Mouse (Mus musculus) forebrain, embryonic 15.5 days (tissue): Measurements from ENCODE around the gene Cfap57. TPM values are rescaled to one million over a fixed set of nuclear protein-coding genes. Genes with fewer than 3 reads are reported as not detected.

Source experiments
- ATAC-seq: fragments of 200-750 bp; cut with Nextera tagmentation; replicated peaks from 2 replicates; pipeline ENCODE4 v1.8.0; 2017; ENCODE audit warnings: mild to moderate bottlenecking, moderate TSS enrichment, moderate library complexity
- H3K27ac ChIP-seq: fragments of 300-500 bp; sonication (generic); replicated peaks from 2 replicates; pipeline ENCODE4 v1.5.1; 2015; ENCODE audit warnings: mild to moderate bottlenecking, inconsistent platforms
- H3K27me3 ChIP-seq: fragments of 300-500 bp; sonication (generic); 2 replicates; pipeline ENCODE4 v1.6.1; 2015; ENCODE audit warnings: inconsistent platforms
- H3K36me3 ChIP-seq: fragments of 300-500 bp; sonication (generic); 2 replicates; pipeline ENCODE4 v1.6.1; 2015; ENCODE audit warnings: mild to moderate bottlenecking, inconsistent platforms
- H3K4me1 ChIP-seq: fragments of 300-500 bp; sonication (generic); 2 replicates; pipeline ENCODE4 v1.6.1; 2015; ENCODE audit warnings: inconsistent platforms
- H3K4me2 ChIP-seq: fragments of 300-500 bp; sonication (generic); replicated peaks from 2 replicates; pipeline ENCODE4 v1.6.1; 2015; ENCODE audit warnings: mild to moderate bottlenecking, inconsistent platforms
- H3K4me3 ChIP-seq: fragments of 300-500 bp; sonication (generic); 2 replicates; pipeline ENCODE4 v1.5.1; 2015; ENCODE audit warnings: mild to moderate bottlenecking, inconsistent platforms
- H3K9ac ChIP-seq: fragments of 300-500 bp; sonication (generic); replicated peaks from 2 replicates; pipeline ENCODE4 v1.6.1; 2015; ENCODE audit warnings: mild to moderate bottlenecking, inconsistent platforms
- H3K9me3 ChIP-seq: fragments of 300-500 bp; sonication (generic); 2 replicates; pipeline ENCODE4 v1.6.1; 2016; ENCODE audit warnings: inconsistent platforms
- WGBS: fragments of 180-500 bp; shearing (Covaris S2); methylation state at CpG from one replicate; pipeline ENCODE4 v1.1.7; 2015; ENCODE audit warnings: mixed read lengths; 5-methylcytosine and 5-hydroxymethylcytosine counted together
- polyA plus RNA-seq: library from polyadenylated mRNA; unstranded; fragments of >200 nt; fragmentation: Nextera tagmentation; extraction: Ambion mirVana; gene quantifications from 2 replicates; pipeline ENCODE4 v1.2.1, GENCODE M21; 2015

Gene Cfap57
- polyA plus RNA-seq, 1 experiment from 2014 or later = 0.52 TPM

DNA sequence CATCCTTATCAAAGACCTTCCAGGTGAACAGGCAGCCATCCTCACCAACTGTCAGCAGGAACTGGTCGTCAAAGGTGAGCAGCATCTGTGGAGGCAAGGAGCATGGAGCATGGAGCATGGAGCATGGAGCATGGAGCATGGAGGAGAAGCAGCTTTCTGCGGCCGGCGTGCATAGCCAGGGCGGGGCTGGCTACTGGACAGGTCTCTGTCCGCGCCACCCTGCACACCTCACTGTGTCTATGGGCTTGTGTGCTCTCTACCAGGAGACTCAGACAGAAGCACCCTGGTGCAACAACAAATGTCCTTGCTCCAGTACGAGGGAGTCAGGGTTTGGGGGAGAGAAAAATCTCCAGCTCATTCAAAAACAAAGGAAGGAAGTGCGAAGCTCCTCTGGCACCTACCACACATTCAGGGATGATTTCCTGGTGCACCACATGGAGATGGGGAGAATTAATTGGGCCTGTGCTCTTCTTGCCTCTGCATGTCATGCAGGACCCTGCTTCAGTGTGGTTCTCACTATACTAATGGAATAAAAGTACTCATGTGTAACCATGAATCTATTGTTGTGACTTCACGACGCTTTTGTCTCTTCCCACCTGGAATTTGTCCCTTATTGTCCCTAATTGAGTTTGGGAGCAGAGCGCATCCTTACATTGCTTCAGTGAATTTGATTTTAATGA, 31.4 kb downstream of the Cfap57 start:
- WGBS = 57% methylated on average over 12 of the region's 12 CpGs
- Histone ChIP-seq H3K4me1 (no peaks in the 10 kb centered on the region), H3K27me3 (no peaks in the 10 kb centered on the region), H3K9ac (no peak overlapping the region), H3K36me3 (no peaks in the 10 kb centered on the region), H3K9me3 (no peaks in the 10 kb centered on the region), H3K4me3 (no peak overlapping the region), H3K4me2 (no peak overlapping the region), H3K27ac (no peak overlapping the region)
- ATAC-seq = no peak

DNA sequence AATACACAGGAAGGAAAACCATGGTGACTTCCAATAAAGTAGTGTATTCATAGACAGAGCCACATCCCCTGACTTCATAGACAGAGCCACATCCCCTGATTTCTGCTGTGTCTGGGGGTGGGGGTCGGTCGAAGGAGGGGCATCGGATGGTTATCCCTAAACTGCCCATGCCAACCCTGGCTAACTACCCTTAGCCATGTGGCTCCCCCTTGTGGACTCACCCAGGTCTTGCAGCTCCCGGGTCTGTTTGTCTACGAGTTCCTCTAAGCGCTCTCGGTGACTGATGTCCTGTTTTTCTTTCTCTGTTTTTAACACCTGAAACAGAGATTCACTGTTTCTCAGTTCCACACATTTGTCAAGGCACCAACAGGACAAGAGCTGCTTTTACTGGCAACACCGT, 37.9 kb downstream of the Cfap57 start:
- Histone ChIP-seq H3K9ac (no peak overlapping the region), H3K36me3 (no peaks in the 10 kb centered on the region), H3K4me3 (no peak overlapping the region), H3K4me2 (no peak overlapping the region), H3K27me3 (no peaks in the 10 kb centered on the region), H3K27ac (no peak overlapping the region), H3K9me3 (no peaks in the 10 kb centered on the region), H3K4me1 (no peaks in the 10 kb centered on the region)
- no peak for ATAC-seq
- WGBS = 96% methylated on average over 8 of the region's 8 CpGs

DNA sequence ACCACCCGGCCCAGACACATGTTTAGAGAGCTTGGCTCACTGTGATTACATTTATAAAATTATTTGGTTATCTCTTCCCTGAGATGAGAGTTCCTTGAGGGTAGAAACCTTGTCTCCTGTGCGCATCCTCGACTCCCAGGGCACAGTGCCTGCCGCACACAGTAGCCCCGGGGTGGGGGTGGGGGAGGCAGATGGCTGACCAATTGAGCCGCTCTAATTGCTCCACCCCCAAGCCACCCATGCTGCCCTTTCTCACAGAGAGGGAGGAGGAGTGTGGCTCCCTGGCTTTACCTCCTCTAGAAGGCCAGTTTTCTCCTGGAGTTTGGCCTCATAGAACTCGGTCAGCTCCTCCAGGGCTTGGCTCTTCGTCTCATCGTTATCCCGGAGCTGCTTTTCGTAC, 39.1 kb downstream of the Cfap57 start:
- H3K4me2 ChIP-seq = no peak overlapping the region
- H3K9ac ChIP-seq = no peak overlapping the region
- H3K36me3 ChIP-seq = no peaks in the 10 kb centered on the region
- H3K27ac ChIP-seq = no peak overlapping the region
- no peaks in the 10 kb centered on the region for H3K27me3 ChIP-seq
- H3K4me1 ChIP-seq = no peaks in the 10 kb centered on the region
- H3K9me3 ChIP-seq = no peaks in the 10 kb centered on the region
- WGBS = 37% methylated on average over 11 of the region's 11 CpGs
- H3K4me3 ChIP-seq = no peak overlapping the region
- no peak for ATAC-seq

DNA sequence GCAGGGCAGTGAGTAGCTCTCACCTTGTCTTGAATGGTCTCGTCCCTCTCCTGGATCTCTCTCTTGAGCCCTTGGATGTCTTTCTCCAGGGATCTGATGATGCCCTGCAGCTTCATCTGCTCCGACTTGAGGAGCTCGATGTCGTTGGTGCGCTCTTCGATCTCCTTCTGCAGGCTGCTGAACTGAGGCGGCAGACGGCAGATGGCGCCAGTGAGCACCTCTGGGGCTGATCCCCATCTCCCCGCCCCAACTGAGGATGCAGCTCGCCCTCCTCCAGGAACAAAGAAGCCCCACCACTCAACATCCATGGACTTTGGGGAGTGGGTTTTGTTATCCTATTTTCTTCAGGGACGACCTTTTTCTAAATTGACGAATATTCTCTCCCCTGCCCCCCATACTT, 41.3 kb downstream of the Cfap57 start:
- ATAC-seq = no peak
- no peak overlapping the region for H3K9ac ChIP-seq
- no peak overlapping the region for H3K4me2 ChIP-seq
- H3K27me3 ChIP-seq = no peaks in the 10 kb centered on the region
- H3K36me3 ChIP-seq = no peaks in the 10 kb centered on the region
- H3K4me1 ChIP-seq = no peaks in the 10 kb centered on the region
- no peaks in the 10 kb centered on the region for H3K9me3 ChIP-seq
- no peak overlapping the region for H3K27ac ChIP-seq
- H3K4me3 ChIP-seq = no peak overlapping the region
- 49% methylated on average over 13 of the region's 13 CpGs for WGBS

DNA sequence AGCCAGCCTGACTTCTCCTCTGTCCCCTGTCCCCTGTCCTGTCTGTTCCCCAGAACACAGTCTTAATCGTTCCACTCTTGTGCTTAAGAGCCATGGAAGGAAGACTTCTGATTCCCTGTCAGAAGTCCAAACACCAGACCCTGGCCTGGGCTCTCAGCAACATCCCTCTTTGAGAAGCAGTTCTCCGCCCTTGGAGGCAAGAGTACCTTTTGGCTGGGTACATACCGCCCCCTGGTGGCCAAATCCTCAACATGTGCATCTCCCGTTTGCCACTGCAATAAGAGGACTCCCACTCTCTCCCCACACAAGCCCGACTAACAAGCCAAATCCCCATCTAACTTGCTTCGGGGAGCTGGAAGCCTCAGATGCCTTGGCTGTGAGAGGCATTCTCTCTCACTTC, 44.5 kb downstream of the Cfap57 start:
- Histone ChIP-seq H3K27me3 (no peaks in the 10 kb centered on the region), H3K4me2 (no peak overlapping the region), H3K9ac (no peak overlapping the region), H3K36me3 (no peaks in the 10 kb centered on the region), H3K4me3 (no peak overlapping the region), H3K9me3 (no peaks in the 10 kb centered on the region), H3K27ac (no peak overlapping the region), H3K4me1 (no peaks in the 10 kb centered on the region)
- 8% methylated on average over 6 of the region's 6 CpGs for WGBS
- peak; percentile 46 for ATAC-seq

DNA sequence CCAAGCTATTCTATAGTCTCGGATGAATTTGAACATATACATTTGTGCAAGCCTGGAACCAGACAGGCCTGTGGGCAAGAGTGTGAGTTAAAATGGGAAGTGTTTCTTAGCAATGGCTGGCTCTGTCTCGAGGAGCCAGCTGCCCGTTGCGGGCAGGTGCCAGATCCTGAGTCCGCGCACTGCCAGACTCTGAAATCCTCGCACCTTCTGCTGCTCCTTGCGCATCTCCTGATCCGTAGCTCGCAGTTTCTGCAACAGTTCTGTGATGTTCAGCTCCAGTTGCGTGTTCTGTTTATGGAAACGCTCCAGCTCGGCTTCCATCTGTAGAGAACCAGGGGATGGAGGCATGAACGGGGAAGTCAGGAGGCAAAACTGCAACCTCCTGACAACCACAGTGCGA, 49.1 kb downstream of the Cfap57 start:
- H3K4me2 ChIP-seq = no peak overlapping the region
- no peaks in the 10 kb centered on the region for H3K4me1 ChIP-seq
- H3K9ac ChIP-seq = no peak overlapping the region
- H3K9me3 ChIP-seq = no peaks in the 10 kb centered on the region
- no peaks in the 10 kb centered on the region for H3K36me3 ChIP-seq
- no peak for ATAC-seq
- 69% methylated on average over 15 of the region's 15 CpGs for WGBS
- H3K27ac ChIP-seq = no peak overlapping the region
- H3K27me3 ChIP-seq = no peaks in the 10 kb centered on the region; the same call in 1 of the 2 replicates
- H3K4me3 ChIP-seq = no peak overlapping the region

DNA sequence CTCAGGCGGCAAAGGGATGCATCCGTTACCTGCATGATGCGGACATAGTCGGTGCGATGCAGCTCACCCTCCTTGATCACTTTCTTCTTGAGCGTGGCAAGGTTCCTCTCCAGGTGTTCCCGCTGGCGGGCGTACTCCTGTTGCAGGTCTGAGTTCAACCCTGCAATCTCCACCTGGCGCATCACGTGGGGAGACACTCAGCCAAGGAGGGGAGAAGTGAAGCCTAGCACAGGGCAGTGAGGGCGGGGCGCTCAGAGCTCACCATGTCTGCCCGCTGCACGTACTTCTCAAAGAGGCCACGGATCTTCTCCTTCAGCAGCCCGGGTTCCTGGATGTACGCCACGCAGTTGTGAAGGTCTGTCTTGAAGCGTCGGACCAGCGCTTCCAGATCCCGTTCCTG, 51.3 kb downstream of the Cfap57 start:
- H3K4me2 ChIP-seq = no peak overlapping the region
- H3K4me3 ChIP-seq = no peak overlapping the region
- no peaks in the 10 kb centered on the region; the same call in 1 of the 2 replicates for H3K27me3 ChIP-seq
- H3K36me3 ChIP-seq = no peaks in the 10 kb centered on the region
- no peaks in the 10 kb centered on the region for H3K9me3 ChIP-seq
- H3K9ac ChIP-seq = no peak overlapping the region
- no peaks in the 10 kb centered on the region for H3K4me1 ChIP-seq
- H3K27ac ChIP-seq = no peak overlapping the region
- WGBS = 75% methylated on average over 23 of the region's 23 CpGs
- ATAC-seq = no peak

DNA sequence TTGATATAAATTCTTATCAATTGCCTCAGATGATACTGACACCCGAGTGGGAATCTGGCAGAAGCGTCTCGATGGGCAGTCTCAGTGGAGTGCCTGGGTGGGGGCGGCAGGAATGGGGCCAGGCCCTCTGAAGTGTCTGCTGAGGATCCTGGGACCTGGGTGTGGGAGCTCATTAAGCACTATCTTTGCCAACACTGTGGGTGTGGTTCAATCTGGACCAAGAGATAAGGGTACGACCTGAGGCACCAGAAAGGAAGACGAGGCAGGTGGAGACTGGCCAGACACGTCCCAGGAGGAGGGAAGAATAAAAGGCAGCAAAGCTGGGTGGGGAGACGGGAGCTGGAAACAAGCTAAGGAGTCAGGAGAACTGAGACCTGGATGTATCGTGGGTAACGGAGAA, 51.9 kb downstream of the Cfap57 start:
- no peak for ATAC-seq
- Histone ChIP-seq H3K4me2 (no peak overlapping the region), H3K9ac (no peak overlapping the region), H3K36me3 (no peaks in the 10 kb centered on the region), H3K4me3 (no peak overlapping the region), H3K4me1 (no peaks in the 10 kb centered on the region), H3K9me3 (no peaks in the 10 kb centered on the region), H3K27ac (no peak overlapping the region), H3K27me3 (no peaks in the 10 kb centered on the region; the same call in 1 of the 2 replicates)
- WGBS = 76% methylated on average over 10 of the region's 10 CpGs

DNA sequence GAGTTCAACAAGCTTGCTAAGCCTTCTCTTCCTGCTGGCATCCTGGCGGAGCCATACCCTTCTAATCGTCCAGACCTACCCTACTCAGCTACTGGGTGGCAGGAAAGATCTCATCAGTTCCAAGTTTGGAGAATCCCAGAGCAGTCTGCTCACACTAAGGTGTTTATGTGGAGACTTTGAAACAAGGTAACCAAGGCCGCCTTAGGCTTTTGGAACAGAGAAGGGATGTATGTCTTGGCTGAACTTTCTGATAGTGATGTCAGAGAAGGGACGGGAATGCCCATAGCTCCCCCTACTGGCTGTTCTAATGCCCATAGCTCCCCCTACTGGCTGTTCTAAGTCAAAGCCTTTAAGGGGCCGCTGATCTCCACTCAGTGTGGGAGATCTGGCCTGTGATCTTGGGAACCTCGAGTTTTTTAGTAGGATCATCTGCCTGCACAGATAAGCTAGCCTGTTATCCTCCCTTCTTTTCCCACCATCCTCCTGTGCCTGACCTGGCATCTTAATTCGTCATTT, 54.4 kb downstream of the Cfap57 start:
- WGBS = 31% methylated on average over 7 of the region's 7 CpGs
- Histone ChIP-seq H3K4me1 (no peaks in the 10 kb centered on the region), H3K4me2 (no peak overlapping the region), H3K27me3 (no peaks in the 10 kb centered on the region; the same call in 1 of the 2 replicates), H3K9ac (no peak overlapping the region), H3K4me3 (no peak overlapping the region), H3K9me3 (no peaks in the 10 kb centered on the region), H3K36me3 (no peaks in the 10 kb centered on the region), H3K27ac (no peak overlapping the region)
- no peak for ATAC-seq

DNA sequence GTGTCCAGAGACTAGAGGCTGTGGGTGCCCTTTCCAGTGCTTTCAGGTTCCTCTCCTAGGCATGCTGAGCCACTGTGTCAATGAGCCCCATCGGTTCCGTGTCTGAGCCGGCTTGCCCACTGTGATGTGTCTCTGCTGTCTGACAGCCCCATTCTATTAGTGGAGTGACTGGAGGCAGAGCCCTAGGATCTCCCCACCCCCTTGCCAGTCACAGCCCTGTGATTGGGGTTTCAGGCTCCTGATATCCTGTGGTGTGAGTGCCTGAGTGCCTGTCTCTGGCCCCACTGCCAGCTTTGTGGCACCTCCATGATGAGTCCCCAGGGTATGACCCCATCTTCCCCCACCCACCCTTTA, 55.7 kb downstream of the Cfap57 start:
- Histone ChIP-seq H3K9me3 (no peaks in the 10 kb centered on the region), H3K27me3 (no peaks in the 10 kb centered on the region; the same call in 1 of the 2 replicates), H3K4me1 (no peaks in the 10 kb centered on the region), H3K4me3 (no peak overlapping the region), H3K9ac (no peak overlapping the region), H3K4me2 (no peak overlapping the region), H3K36me3 (no peaks in the 10 kb centered on the region), H3K27ac (no peak overlapping the region)
- 0 out of 2 replicates have a peak, but pooled peaks have one; percentile 13 for ATAC-seq
- 13% methylated on average over 3 of the region's 3 CpGs for WGBS

DNA sequence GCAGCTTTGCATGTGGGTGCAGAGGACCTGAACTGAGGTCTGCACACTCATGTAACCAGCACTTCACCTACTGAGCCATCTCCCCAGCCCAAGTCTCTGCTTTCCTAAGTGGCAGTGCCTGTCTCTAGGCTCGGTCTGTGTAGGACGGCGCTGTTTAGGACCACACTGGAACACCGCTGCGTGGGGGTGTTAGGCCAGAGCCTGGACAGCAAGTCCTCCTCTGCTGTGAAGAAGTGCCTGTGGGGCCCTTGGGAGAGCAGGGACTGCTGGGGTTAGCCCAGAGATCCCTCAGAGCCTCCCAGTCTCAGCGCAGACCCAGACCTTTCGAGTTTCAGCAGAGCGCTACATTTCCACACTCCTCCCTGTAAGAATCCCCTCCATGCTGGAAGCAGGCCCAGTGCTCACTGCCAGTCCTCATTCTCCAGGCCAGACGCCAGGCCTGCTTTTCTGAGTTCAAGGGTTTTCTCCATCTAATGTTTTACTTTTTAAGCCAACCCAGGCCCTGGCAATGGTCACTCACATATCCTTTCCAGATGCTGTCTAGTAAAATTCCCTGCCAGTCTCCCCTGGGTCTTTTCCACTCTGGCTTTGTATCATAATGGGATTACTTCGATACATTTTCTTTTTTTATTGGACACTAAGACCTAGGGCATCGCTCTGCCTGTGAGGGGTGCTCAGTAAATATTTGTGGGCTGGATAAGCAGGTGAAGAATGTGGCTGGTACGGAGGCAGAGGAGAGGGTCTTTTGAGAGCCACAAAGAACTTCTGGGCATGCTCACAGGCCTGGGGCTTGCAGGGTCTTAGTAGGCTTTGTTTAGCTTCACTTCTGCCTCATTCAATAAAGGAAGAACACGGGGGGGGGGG, 56.3 kb downstream of the Cfap57 start:
- Histone ChIP-seq H3K4me2 (no peak overlapping the region), H3K4me3 (no peak overlapping the region), H3K9me3 (no peaks in the 10 kb centered on the region), H3K36me3 (no peaks in the 10 kb centered on the region), H3K9ac (no peak overlapping the region), H3K27me3 (no peaks in the 10 kb centered on the region; the same call in 1 of the 2 replicates), H3K4me1 (no peaks in the 10 kb centered on the region), H3K27ac (no peak overlapping the region)
- ATAC-seq = peak; percentile 11; the same call in 1 of the 2 replicates
- 61% methylated on average over 13 of the region's 13 CpGs for WGBS

DNA sequence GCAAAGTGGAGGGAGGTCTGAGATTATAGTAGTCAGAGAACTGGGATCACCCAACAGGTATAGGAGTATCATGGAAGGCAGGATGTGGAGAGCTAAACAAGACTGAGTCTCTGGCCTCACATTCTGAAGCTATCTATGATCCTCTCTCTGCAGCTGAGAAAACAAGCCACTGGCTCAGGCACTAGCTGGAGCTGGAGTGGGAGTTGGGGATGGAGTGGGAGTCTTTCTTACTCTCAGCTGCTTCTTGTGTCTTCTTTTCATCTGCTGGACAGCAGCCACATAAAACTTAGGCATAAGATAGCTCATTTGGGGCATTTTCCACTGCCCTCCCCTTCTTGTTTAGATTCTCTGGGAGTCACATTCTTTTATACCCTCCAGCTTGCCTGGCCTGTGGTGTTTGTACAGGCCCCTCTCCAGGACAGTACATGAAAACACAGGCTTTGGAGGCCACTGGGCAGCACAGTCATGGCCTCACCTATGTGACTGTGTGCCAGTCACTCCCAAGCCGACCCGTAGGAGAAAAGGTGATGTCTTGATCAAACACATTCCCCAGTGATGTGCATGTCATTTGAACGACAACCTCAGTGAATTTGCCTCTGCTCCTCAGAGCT, 67.4 kb downstream of the Cfap57 start:
- no peak overlapping the region for H3K4me2 ChIP-seq
- H3K9ac ChIP-seq = no peak overlapping the region
- ATAC-seq = no peak
- no peaks in the 10 kb centered on the region for H3K36me3 ChIP-seq
- no peak overlapping the region for H3K4me3 ChIP-seq
- H3K27me3 ChIP-seq = no peaks in the 10 kb centered on the region
- H3K27ac ChIP-seq = no peak overlapping the region
- WGBS = 88% methylated on average over 3 of the region's 3 CpGs
- H3K4me1 ChIP-seq = no peaks in the 10 kb centered on the region
- H3K9me3 ChIP-seq = peaks cover under 1% of the 10 kb centered on the region; the same call in 1 of the 2 replicates
